Comparison of ENCODE assay signal across 32 mouse cellular contexts in the genomic region with DNA sequence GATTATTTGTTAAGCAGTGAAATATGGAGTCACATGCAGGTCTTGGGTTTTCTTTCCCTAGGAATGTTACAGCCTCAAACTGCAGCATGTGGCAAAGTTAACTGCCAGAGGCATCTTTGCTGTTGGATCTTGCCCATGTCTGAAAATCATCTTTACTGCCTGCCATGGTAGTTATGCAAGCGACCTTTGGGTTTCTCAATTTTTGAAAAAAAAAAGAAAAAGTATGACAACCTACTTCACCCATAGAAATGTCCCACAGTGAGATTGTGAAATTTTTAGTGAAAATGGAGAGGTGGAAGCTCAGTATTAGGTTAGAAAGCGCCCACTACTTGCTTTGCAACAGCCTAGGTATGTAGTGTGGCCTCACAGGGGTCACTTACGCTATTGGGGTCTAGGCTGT.
DNase-seq lines count a peak whose midpoint lies in the region; ATAC-seq lines count a peak whose summit lies in the region.
"Had no signal": no experiment of that assay in that cellular context is flagged by ENCODE, and none has a peak within 500 bp of the region (broad histone marks: within the 10 kb centered on the region; RNA-seq: fewer than 3 reads in every experiment).

No protein-coding gene starts in this region.

- no peaks in the 10 kb centered on the region for H3K4me1 ChIP-seq in heart, embryonic 12.5 days (replicated peaks)
- H3K4me1 ChIP-seq: heart, embryonic 13.5 days had no signal

- H3K9me3 ChIP-seq in heart, embryonic 12.5 days (replicated peaks), result no peaks in the 10 kb centered on the region
- H3K9me3 ChIP-seq: embryonic facial prominence, embryonic 12.5 days; embryonic facial prominence, embryonic 15.5 days; forebrain, embryonic 10.5 days; forebrain, embryonic 13.5 days; G1E; heart, embryonic 13.5 days had no signal

- no peak overlapping the region for H3K4me3 ChIP-seq in heart, embryonic 12.5 days
- H3K4me3 ChIP-seq: embryonic facial prominence, embryonic 12.5 days; embryonic facial prominence, embryonic 15.5 days; forebrain, embryonic 10.5 days; forebrain, embryonic 13.5 days; heart, adult 2 months; heart, embryonic 13.5 days had no signal

- H3K9ac ChIP-seq in heart, embryonic 12.5 days, result no peak overlapping the region
- H3K9ac ChIP-seq: embryonic facial prominence, embryonic 12.5 days; embryonic facial prominence, embryonic 15.5 days; forebrain, embryonic 13.5 days; heart, embryonic 13.5 days; hindbrain, embryonic 14.5 days had no signal

- no peak for ATAC-seq in heart, embryonic 12.5 days (ENCODE audit: insufficient number of reproducible peaks, low FRiP score)
- ATAC-seq in granulocyte monocyte progenitor cell, adult 5-6 weeks (replicated peaks; ENCODE audit: poor library complexity, severe bottlenecking), result peak; percentile 88
- ATAC-seq: forebrain, embryonic 13.5 days; forebrain, embryonic 16.5 days; hindbrain, postnatal 0 days; inflammation-experienced regulatory T-cells, adult 6 months; intestine, postnatal 0 days; Patski had no signal

- no peak overlapping the region for H3K4me2 ChIP-seq in heart, embryonic 12.5 days
- H3K4me2 ChIP-seq: embryonic facial prominence, embryonic 12.5 days; embryonic facial prominence, embryonic 15.5 days; forebrain, embryonic 13.5 days; heart, embryonic 13.5 days; hindbrain, embryonic 14.5 days had no signal

- no peaks in the 10 kb centered on the region for H3K27me3 ChIP-seq in heart, embryonic 12.5 days (replicated peaks)
- H3K27me3 ChIP-seq: CH12.LX; embryonic facial prominence, embryonic 12.5 days; embryonic facial prominence, embryonic 15.5 days; forebrain, embryonic 13.5 days; heart, embryonic 13.5 days had no signal

- no peaks in the 10 kb centered on the region for H3K36me3 ChIP-seq in heart, embryonic 12.5 days
- H3K36me3 ChIP-seq: embryonic facial prominence, embryonic 12.5 days; embryonic facial prominence, embryonic 15.5 days; forebrain, embryonic 10.5 days; G1E; heart, embryonic 13.5 days had no signal

- 85% methylated on average over 3 of the region's 3 CpGs for WGBS in heart, embryonic 12.5 days

- peak; percentile 6 for DNase-seq in heart, adult 11 months
- peak; percentile 56 for DNase-seq in adipocyte (ENCODE audit: low spot score)
- DNase-seq in fat pad, adult 2 months (ENCODE audit: extremely low read depth, low read depth, low spot score), result peak; percentile 81
- no peak for DNase-seq in ovary, postnatal 36 days (ENCODE audit: low spot score)
- DNase-seq in kidney, adult 11 months, result no peak
- DNase-seq in layer of hippocampus, adult 9-11 months, result no peak
- DNase-seq: adrenal gland, adult 8-10 months; adrenal gland, postnatal 36 days; B cell, adult 2 months; cerebellum, adult 18-20 months; cerebellum, adult 9-10 months; cerebellum, postnatal 14 days; gastrocnemius, postnatal 10 days; gastrocnemius, postnatal 36 days; heart, adult 2 months; heart, postnatal 14 days; heart, postnatal 4 days had no signal

- no peak overlapping the region for H3K27ac ChIP-seq in heart, embryonic 12.5 days (ENCODE audit: poor library complexity, severe bottlenecking)
- H3K27ac ChIP-seq: embryonic facial prominence, embryonic 12.5 days; embryonic facial prominence, embryonic 15.5 days; forebrain, embryonic 10.5 days; forebrain, embryonic 13.5 days; heart, adult 2 months; heart, embryonic 13.5 days; hindbrain, embryonic 14.5 days; hindbrain, postnatal 0 days had no signal

Comparison
In these comparisons a context has a peak if more than half of its experiments do, and no peak if none do; other contexts are left out.
1. DNase-seq: peak in heart, adult 11 months (single experiment), adipocyte (single experiment) and fat pad, adult 2 months (single experiment); none in ovary, postnatal 36 days (single experiment), kidney, adult 11 months (single experiment) and layer of hippocampus, adult 9-11 months (single experiment).